Comparison of ENCODE assay signal across 11 mouse cellular contexts in the genomic region with DNA sequence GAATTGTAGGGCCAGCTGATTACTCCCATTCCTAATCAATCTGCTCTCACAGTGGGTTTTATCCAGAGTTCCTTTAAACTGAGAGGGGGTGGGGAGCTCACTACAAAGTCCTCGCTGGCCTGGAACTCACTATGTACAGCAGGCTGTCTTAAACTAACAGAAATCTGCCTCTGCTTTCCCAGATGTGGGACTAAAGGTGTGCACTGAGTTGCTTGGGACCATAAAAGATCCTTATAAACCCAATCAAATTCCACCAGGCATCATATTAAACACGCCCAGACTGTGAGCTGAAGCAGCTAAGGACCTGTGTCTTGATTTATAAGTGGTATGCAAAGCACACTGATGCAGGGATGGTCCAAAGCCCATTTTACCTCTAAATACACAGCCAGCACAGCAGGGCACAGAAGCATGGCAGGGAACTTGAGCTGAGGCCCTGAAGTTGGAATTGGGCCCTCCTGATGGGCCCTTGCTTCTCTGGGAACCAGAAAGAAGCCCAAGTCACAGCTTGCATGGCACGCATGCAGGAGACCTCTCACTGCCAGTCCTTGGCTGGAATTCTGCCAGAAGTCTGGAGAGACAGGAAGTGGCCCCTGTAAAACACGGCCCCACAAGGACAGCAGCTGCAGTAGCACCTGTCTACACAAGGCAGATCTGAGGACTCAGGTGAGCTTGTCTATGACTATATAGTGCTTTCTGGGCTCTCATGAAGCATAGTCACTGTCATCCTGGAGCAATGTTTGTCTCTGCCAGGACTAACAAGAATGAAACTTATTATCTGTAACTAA.
DNase-seq lines count a peak whose midpoint lies in the region; ATAC-seq and TF ChIP-seq lines count a peak whose summit lies in the region.
"Had no signal": no experiment of that assay in that cellular context is flagged by ENCODE, and none has a peak within 500 bp of the region (broad histone marks: within the 10 kb centered on the region; RNA-seq: fewer than 3 reads in every experiment).

No protein-coding gene starts in this region.

- WGBS in limb, embryonic 13.5 days = 18% methylated on average over 4 of the region's 4 CpGs

- TF ChIP-seq EP300 in MEL (IDR thresholded peaks at IDR 0.05; ENCODE audit: low read depth in 1 of 2, low read length in 2 of 2) = no peak

- intact Hi-C loops in heart, postnatal 36 days (cut with DNase I) = no loop called here

- peak; percentile 12 for DNase-seq in kidney, postnatal 14 days
- DNase-seq in kidney, postnatal 36 days = no peak
- peak; percentile 6 for DNase-seq in MEL (ENCODE audit: low read depth, low spot score)
- DNase-seq in heart, postnatal 36 days = no peak
- DNase-seq in ovary, postnatal 10 days (ENCODE audit: low spot score) = no peak
- DNase-seq: cerebellum, adult 8-10 months; gastrocnemius, postnatal 14 days; heart, postnatal 4 days had no signal

- H3K4me2 ChIP-seq in limb, embryonic 13.5 days (replicated peaks) = peak overlapping the region; percentile 15; the same call in 1 of the 2 replicates

- TF ChIP-seq RAD21 in MEL (IDR thresholded peaks at IDR 0.05; ENCODE audit: low read depth, low read length) = no peak

- H3K9ac ChIP-seq in MEL (ENCODE audit: control insufficient read depth, low read depth, low read length, poor library complexity, severe bottlenecking) = no peak overlapping the region
- no peak overlapping the region for H3K9ac ChIP-seq in limb, embryonic 13.5 days
- H3K9ac ChIP-seq: liver, embryonic 14.5 days had no signal

- no peaks in the 10 kb centered on the region for H3K9me3 ChIP-seq in MEL (replicated peaks; ENCODE audit: insufficient read depth, low read length)
- no peaks in the 10 kb centered on the region for H3K9me3 ChIP-seq in limb, embryonic 13.5 days

- no peak overlapping the region for H3K27ac ChIP-seq in MEL (ENCODE audit: control insufficient read depth, low read depth, low read length)
- peak overlapping the region; percentile 52; the same call in 1 of the 2 replicates for H3K27ac ChIP-seq in limb, embryonic 13.5 days
- H3K27ac ChIP-seq: liver, embryonic 14.5 days had no signal

- TF ChIP-seq CTCF in MEL (IDR thresholded peaks at IDR 0.05 in 2 of 3, conservative IDR thresholded peaks at IDR 0.05 in 1 of 3; ENCODE audit: control insufficient read depth in 1 of 3, insufficient read depth in 1 of 3, low read depth in 2 of 3, low read length in 3 of 3, poor library complexity in 1 of 3, severe bottlenecking in 1 of 3) = no peak

- H3K4me1 ChIP-seq in MEL (ENCODE audit: control insufficient read depth in 1 of 2, insufficient read depth in 2 of 2, low read length in 2 of 2) = no peaks in the 10 kb centered on the region
- H3K4me1 ChIP-seq in limb, embryonic 13.5 days = peaks cover 39% of the 10 kb centered on the region

- H3K79me2 ChIP-seq in MEL (ENCODE audit: control insufficient read depth, insufficient read depth, low read length, poor library complexity) = no peaks in the 10 kb centered on the region

- TF ChIP-seq POLR2A in MEL (IDR thresholded peaks at IDR 0.05; ENCODE audit: control insufficient read depth in 1 of 2, insufficient read depth in 1 of 2, low read depth in 1 of 2, low read length in 2 of 2, poor library complexity in 1 of 2) = no peak

- no peak overlapping the region for H3K4me3 ChIP-seq in MEL (ENCODE audit: control insufficient read depth in 1 of 2, insufficient read depth in 1 of 2, low read depth in 2 of 2, low read length in 2 of 2)
- no peak overlapping the region for H3K4me3 ChIP-seq in limb, embryonic 13.5 days

- H3K36me3 ChIP-seq in MEL (ENCODE audit: control insufficient read depth in 1 of 2, insufficient read depth in 2 of 2, low read length in 2 of 2) = no peaks in the 10 kb centered on the region
- no peaks in the 10 kb centered on the region for H3K36me3 ChIP-seq in limb, embryonic 13.5 days

- no peaks in the 10 kb centered on the region for H3K27me3 ChIP-seq in MEL (ENCODE audit: control insufficient read depth in 1 of 2, insufficient read depth in 2 of 2, low read length in 2 of 2)
- no peaks in the 10 kb centered on the region; the same call in 1 of the 2 replicates for H3K27me3 ChIP-seq in limb, embryonic 13.5 days

- 0 out of 2 replicates have a peak, but pooled peaks have one; percentile 32 for ATAC-seq in common myeloid progenitor, adult 5-6 weeks (replicated peaks; ENCODE audit: low read depth, poor library complexity, severe bottlenecking)
- peak; percentile 70 for ATAC-seq in limb, embryonic 13.5 days (ENCODE audit: low FRiP score, low read depth)

TF ChIP-seq in MEL, 35 proteins besides CTCF, POLR2A, EP300 and RAD21:
- TF ChIP-seq UBTF (IDR thresholded peaks at IDR 0.05; ENCODE audit: borderline replicate concordance, insufficient read depth, low read depth, low read length) (no peak), GABPA (IDR thresholded peaks at IDR 0.05; ENCODE audit: low read depth, low read length) (no peak), TBP (IDR thresholded peaks at IDR 0.05; ENCODE audit: low read depth, low read length) (no peak), MAFK (IDR thresholded peaks at IDR 0.05; ENCODE audit: borderline replicate concordance, low read depth, low read length) (no peak)

Comparison
In these comparisons a context has a peak if more than half of its experiments do, and no peak if none do; other contexts are left out.
1. DNase-seq: peak in kidney, postnatal 14 days (single experiment) and MEL (single experiment); none in kidney, postnatal 36 days (0 of 2), heart, postnatal 36 days (0 of 2) and ovary, postnatal 10 days (single experiment).